Mouse (Mus musculus): ENCODE results near the gene Agap1. TPM values are rescaled to one million over a fixed set of nuclear protein-coding genes. Genes with fewer than 3 reads are reported as not detected.
A peak's percentile ranks its signal among the peaks of the same experiment; 100 is the strongest.

Gene Agap1
- polyA plus RNA-seq, 1 experiment from 2014 or later = 11.5 TPM

GRCm38 (mm10) chr1:89593219-89593618 is 138.6 kb downstream of the Agap1 start:
- H3K27ac ChIP-seq = no peak overlapping the region
- H3K4me2 ChIP-seq = no peak overlapping the region
- H3K9me3 ChIP-seq = no peaks in the 10 kb centered on the region
- no peak overlapping the region for H3K4me3 ChIP-seq
- H3K9ac ChIP-seq = no peak overlapping the region
- H3K27me3 ChIP-seq = no peaks in the 10 kb centered on the region
- peaks cover 4% of the 10 kb centered on the region; the same call in 1 of the 2 replicates for H3K36me3 ChIP-seq
- 63% methylated on average over 4 of the region's 4 CpGs for WGBS
- ATAC-seq (ENCODE audit: borderline replicate concordance, extremely low read depth, low FRiP score, low TSS enrichment) = no peak
- H3K4me1 ChIP-seq = peaks cover 8% of the 10 kb centered on the region

- ATAC-seq (ENCODE audit: borderline replicate concordance, extremely low read depth, low FRiP score, low TSS enrichment) = no peak
- Histone ChIP-seq H3K4me3 (no peak overlapping the region), H3K9me3 (no peaks in the 10 kb centered on the region), H3K27me3 (no peaks in the 10 kb centered on the region), H3K4me1 (peaks cover 8% of the 10 kb centered on the region), H3K9ac (no peak overlapping the region), H3K36me3 (peaks cover 4% of the 10 kb centered on the region; the same call in 1 of the 2 replicates), H3K27ac (peak overlapping the region; percentile 37; the same call in 1 of the 2 replicates), H3K4me2 (no peak overlapping the region)
- 86% methylated on average over 8 of the region's 8 CpGs for WGBS
Measured at GRCm38 (mm10) chr1:89594999-89595398, 140.4 kb downstream of the Agap1 start.

- Histone ChIP-seq H3K9me3 (no peaks in the 10 kb centered on the region), H3K9ac (no peak overlapping the region), H3K27me3 (no peaks in the 10 kb centered on the region), H3K27ac (0 out of 2 replicates have a peak overlapping the region, but pooled peaks have one; percentile 37), H3K36me3 (peaks cover 4% of the 10 kb centered on the region; the same call in 1 of the 2 replicates), H3K4me3 (no peak overlapping the region), H3K4me1 (peaks cover 8% of the 10 kb centered on the region), H3K4me2 (no peak overlapping the region)
- ATAC-seq (ENCODE audit: borderline replicate concordance, extremely low read depth, low FRiP score, low TSS enrichment) = no peak
- WGBS = 70% methylated on average over 7 of the region's 7 CpGs
Measured at GRCm38 (mm10) chr1:89595421-89595820, 140.8 kb downstream of the Agap1 start.

DNA sequence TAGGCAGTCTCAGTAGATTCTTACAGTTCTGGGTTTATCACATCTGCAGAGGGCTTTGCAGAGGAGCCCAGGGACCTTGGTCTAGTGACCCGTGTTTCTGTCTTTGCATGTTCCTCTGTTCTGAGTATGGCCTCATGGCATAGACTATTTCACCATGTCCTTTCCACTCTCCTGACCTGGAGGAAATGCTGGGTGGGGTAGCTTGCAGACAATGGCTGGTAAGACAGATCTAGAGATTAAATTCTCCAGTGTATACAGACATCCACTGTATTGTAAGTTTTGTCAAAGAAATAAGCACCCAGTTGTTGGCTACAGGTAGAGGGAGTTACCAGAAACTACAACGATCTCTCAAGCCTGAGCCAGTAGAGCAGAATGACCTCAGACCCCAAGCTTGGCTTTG is 141.6 kb downstream of the Agap1 start:
- WGBS = 83% methylated on average over 2 of the region's 2 CpGs
- H3K9me3 ChIP-seq = no peaks in the 10 kb centered on the region
- no peaks in the 10 kb centered on the region for H3K36me3 ChIP-seq
- no peak overlapping the region for H3K27ac ChIP-seq
- H3K9ac ChIP-seq = no peak overlapping the region
- no peak overlapping the region for H3K4me3 ChIP-seq
- no peak for ATAC-seq (ENCODE audit: borderline replicate concordance, extremely low read depth, low FRiP score, low TSS enrichment)
- H3K4me1 ChIP-seq = peaks cover 8% of the 10 kb centered on the region
- H3K4me2 ChIP-seq = no peak overlapping the region
- H3K27me3 ChIP-seq = no peaks in the 10 kb centered on the region

- H3K9me3 ChIP-seq = no peaks in the 10 kb centered on the region
- H3K36me3 ChIP-seq = no peaks in the 10 kb centered on the region
- no peak overlapping the region for H3K4me2 ChIP-seq
- H3K9ac ChIP-seq = no peak overlapping the region
- ATAC-seq (ENCODE audit: borderline replicate concordance, extremely low read depth, low FRiP score, low TSS enrichment) = no peak
- H3K27me3 ChIP-seq = no peaks in the 10 kb centered on the region
- 80% methylated on average over 5 of the region's 5 CpGs for WGBS
- H3K4me1 ChIP-seq = peaks cover 8% of the 10 kb centered on the region
- no peak overlapping the region for H3K27ac ChIP-seq
- no peak overlapping the region for H3K4me3 ChIP-seq
Measured at GRCm38 (mm10) chr1:89598906-89599305, 144.3 kb downstream of the Agap1 start.

GRCm38 (mm10) chr1:89599983-89600741 is 145.6 kb downstream of the Agap1 start:
- H3K9ac ChIP-seq = no peak overlapping the region
- H3K36me3 ChIP-seq = no peaks in the 10 kb centered on the region
- no peak overlapping the region for H3K4me2 ChIP-seq
- no peaks in the 10 kb centered on the region for H3K9me3 ChIP-seq
- H3K27ac ChIP-seq = no peak overlapping the region
- peaks cover under 1% of the 10 kb centered on the region; the same call in 1 of the 2 replicates for H3K4me1 ChIP-seq
- 70% methylated on average over 11 of the region's 11 CpGs for WGBS
- no peak overlapping the region for H3K4me3 ChIP-seq
- no peaks in the 10 kb centered on the region for H3K27me3 ChIP-seq
- ATAC-seq (ENCODE audit: borderline replicate concordance, extremely low read depth, low FRiP score, low TSS enrichment) = no peak

GRCm38 (mm10) chr1:89601349-89601748 is 146.7 kb downstream of the Agap1 start:
- H3K27ac ChIP-seq = no peak overlapping the region
- H3K4me1 ChIP-seq = no peaks in the 10 kb centered on the region
- H3K36me3 ChIP-seq = no peaks in the 10 kb centered on the region
- no peaks in the 10 kb centered on the region for H3K27me3 ChIP-seq
- ATAC-seq (ENCODE audit: borderline replicate concordance, extremely low read depth, low FRiP score, low TSS enrichment) = no peak
- WGBS = 80% methylated on average over 7 of the region's 7 CpGs
- H3K4me2 ChIP-seq = no peak overlapping the region
- no peaks in the 10 kb centered on the region for H3K9me3 ChIP-seq
- no peak overlapping the region for H3K4me3 ChIP-seq
- no peak overlapping the region for H3K9ac ChIP-seq

GRCm38 (mm10) chr1:89602879-89603278 is 148.3 kb downstream of the Agap1 start:
- Histone ChIP-seq H3K27ac (no peak overlapping the region), H3K4me1 (no peaks in the 10 kb centered on the region)
- WGBS = 54% methylated on average over 7 of the region's 7 CpGs

DNA sequence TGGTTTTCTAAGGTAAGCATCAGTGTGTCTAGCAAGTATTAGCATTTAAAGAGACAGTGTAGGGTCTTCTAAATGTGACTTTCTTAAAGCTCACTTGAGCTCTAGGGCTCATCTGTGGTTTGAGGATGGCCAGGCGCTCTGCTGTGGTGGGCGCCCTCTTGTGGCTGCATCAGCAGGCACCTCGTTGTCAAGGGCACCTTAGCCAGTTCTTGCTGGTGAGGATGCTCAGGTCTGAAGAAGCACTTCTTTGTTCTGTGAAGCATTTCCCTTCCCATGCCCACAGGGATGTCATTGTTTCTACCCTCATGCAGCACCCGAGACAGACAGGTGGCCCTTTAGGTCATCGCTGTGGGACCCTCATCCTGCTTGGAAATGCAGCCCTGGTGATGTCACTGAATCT is 152.0 kb downstream of the Agap1 start:
- H3K9me3 ChIP-seq = no peaks in the 10 kb centered on the region
- H3K4me3 ChIP-seq = no peak overlapping the region
- H3K9ac ChIP-seq = no peak overlapping the region
- H3K27ac ChIP-seq = no peak overlapping the region
- WGBS = 38% methylated on average over 5 of the region's 5 CpGs
- no peaks in the 10 kb centered on the region for H3K4me1 ChIP-seq
- no peak overlapping the region for H3K4me2 ChIP-seq
- no peaks in the 10 kb centered on the region for H3K27me3 ChIP-seq
- peaks cover 8% of the 10 kb centered on the region; the same call in 1 of the 2 replicates for H3K36me3 ChIP-seq
- ATAC-seq (ENCODE audit: borderline replicate concordance, extremely low read depth, low FRiP score, low TSS enrichment) = no peak

More at GRCm38 (mm10) chr1:89602879-89603278, 148.3 kb downstream of the Agap1 start:
- no peaks in the 10 kb centered on the region; the same call in 1 of the 2 replicates for H3K36me3 ChIP-seq
- H3K4me2 ChIP-seq = no peak overlapping the region
- H3K4me3 ChIP-seq = no peak overlapping the region
- ATAC-seq (ENCODE audit: borderline replicate concordance, extremely low read depth, low FRiP score, low TSS enrichment) = no peak
- H3K27me3 ChIP-seq = no peaks in the 10 kb centered on the region
- H3K9ac ChIP-seq = no peak overlapping the region
- no peaks in the 10 kb centered on the region for H3K9me3 ChIP-seq

DNA sequence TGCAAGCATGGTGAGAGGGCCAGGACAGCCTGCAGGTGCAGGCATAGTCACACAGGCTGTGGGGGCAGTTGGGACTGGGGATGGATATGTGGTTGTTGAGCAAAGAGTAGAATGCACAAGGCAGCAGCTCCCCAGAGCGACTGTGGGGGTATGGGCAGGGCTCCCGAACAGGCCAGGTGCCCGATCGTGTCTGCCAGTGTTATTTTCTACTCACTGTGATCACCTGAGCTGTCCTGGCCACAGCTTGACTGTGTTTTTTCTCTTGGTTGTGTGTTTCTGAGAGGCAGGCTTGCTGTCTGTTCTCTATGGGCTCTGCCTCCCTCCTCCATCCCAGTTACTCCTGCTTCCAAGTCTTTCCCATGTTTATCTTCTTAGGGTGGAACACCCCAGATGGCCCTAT is 154.2 kb downstream of the Agap1 start:
- 85% methylated on average over 4 of the region's 4 CpGs for WGBS
- Histone ChIP-seq H3K4me3 (no peak overlapping the region), H3K9ac (no peak overlapping the region), H3K9me3 (no peaks in the 10 kb centered on the region), H3K27ac (no peak overlapping the region), H3K27me3 (no peaks in the 10 kb centered on the region), H3K4me2 (no peak overlapping the region), H3K36me3 (peaks cover 8% of the 10 kb centered on the region; the same call in 1 of the 2 replicates), H3K4me1 (no peaks in the 10 kb centered on the region)
- no peak for ATAC-seq (ENCODE audit: borderline replicate concordance, extremely low read depth, low FRiP score, low TSS enrichment)

- no peaks in the 10 kb centered on the region for H3K27me3 ChIP-seq
- no peaks in the 10 kb centered on the region for H3K4me1 ChIP-seq
- no peak for ATAC-seq (ENCODE audit: borderline replicate concordance, extremely low read depth, low FRiP score, low TSS enrichment)
- H3K9me3 ChIP-seq = no peaks in the 10 kb centered on the region
- H3K27ac ChIP-seq = no peak overlapping the region
- H3K4me2 ChIP-seq = no peak overlapping the region
- WGBS = 89% methylated on average over 5 of the region's 5 CpGs
- no peak overlapping the region for H3K4me3 ChIP-seq
- peaks cover 8% of the 10 kb centered on the region; the same call in 1 of the 2 replicates for H3K36me3 ChIP-seq
- no peak overlapping the region for H3K9ac ChIP-seq
Measured at GRCm38 (mm10) chr1:89609964-89610363, 155.4 kb downstream of the Agap1 start.

DNA sequence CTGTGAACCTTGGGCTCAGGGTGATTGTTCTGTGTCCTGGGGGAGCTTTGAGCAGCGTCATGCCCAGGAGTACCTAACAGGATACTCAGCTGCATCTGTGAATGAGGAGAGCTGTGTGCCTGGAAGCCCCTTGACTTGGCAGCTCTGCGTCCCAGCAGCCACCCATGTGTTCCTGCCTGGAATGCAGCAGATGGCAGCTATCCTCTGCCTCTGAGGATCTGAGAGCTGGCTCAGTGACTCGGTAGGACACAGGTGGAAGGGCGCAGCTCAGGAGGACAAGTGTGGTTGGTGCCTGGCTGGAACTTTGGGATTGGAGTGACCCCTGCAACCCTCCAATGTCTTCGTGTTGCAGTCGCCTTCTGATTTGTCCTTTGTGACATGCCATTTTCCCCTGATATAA is 156.9 kb downstream of the Agap1 start:
- 86% methylated on average over 6 of the region's 6 CpGs for WGBS
- no peak overlapping the region for H3K9ac ChIP-seq
- ATAC-seq (ENCODE audit: borderline replicate concordance, extremely low read depth, low FRiP score, low TSS enrichment) = no peak
- no peaks in the 10 kb centered on the region for H3K27me3 ChIP-seq
- no peak overlapping the region for H3K4me3 ChIP-seq
- H3K4me1 ChIP-seq = no peaks in the 10 kb centered on the region
- H3K9me3 ChIP-seq = no peaks in the 10 kb centered on the region
- peaks cover 8% of the 10 kb centered on the region; the same call in 1 of the 2 replicates for H3K36me3 ChIP-seq
- H3K4me2 ChIP-seq = no peak overlapping the region
- no peak overlapping the region for H3K27ac ChIP-seq

All from lung, embryonic 15.5 days (tissue).